Mouse (Mus musculus) cortical plate, adult 2 months (tissue): Measurements from ENCODE around the gene Mdh2. TPM values are rescaled to one million over a fixed set of nuclear protein-coding genes. Genes with fewer than 3 reads are reported as not detected.

ENCODE experiments used
- H3K27ac ChIP-seq: fragments of 200-500 bp; 2 replicates; pipeline ENCODE4 v1.5.1; 2012; ENCODE audit warnings: low read length, control low read depth, inconsistent platforms; ENCODE audit not compliant: insufficient read depth
- H3K4me1 ChIP-seq: fragments of 200-500 bp; 2 replicates; pipeline ENCODE4 v1.6.1; 2011; ENCODE audit warnings: low read length; ENCODE audit not compliant: control insufficient read depth, insufficient read depth
- H3K4me3 ChIP-seq: fragments of 200-500 bp; 2 replicates; pipeline ENCODE4 v1.5.1; 2011; ENCODE audit warnings: mild to moderate bottlenecking, low read length, control low read depth; ENCODE audit not compliant: insufficient read depth
- CTCF ChIP-seq: fragments of 200-500 bp; IDR thresholded peaks from 2 replicates; pipeline ENCODE4 v1.5.1; 2011; ENCODE audit warnings: mild to moderate bottlenecking, control low read depth, low read length; ENCODE audit not compliant: insufficient read depth; ENCODE audit errors: extremely low read depth
- POLR2A ChIP-seq: fragments of 200-500 bp; IDR thresholded peaks from 2 replicates; pipeline ENCODE4 v1.6.1; 2011; ENCODE audit warnings: mild to moderate bottlenecking, low read length, control low read depth; ENCODE audit not compliant: insufficient read depth; ENCODE audit errors: extremely low read depth
- polyA plus RNA-seq: library from polyadenylated mRNA; depleted of rRNA; stranded (reverse); fragments of >200 nt; gene quantifications from 2 replicates; pipeline ENCODE4 v1.2.3, GENCODE M21; 2012

The Mdh2 gene
- polyA plus RNA-seq, 1 experiment = 499 TPM

- no peak for TF ChIP-seq POLR2A
- TF ChIP-seq CTCF = no peak
- no peak overlapping the region for H3K27ac ChIP-seq
- peaks cover 4% of the 10 kb centered on the region for H3K4me1 ChIP-seq
- no peak overlapping the region for H3K4me3 ChIP-seq
Measured at GRCm38 (mm10) chr5:135802641-135803040, 24.4 kb downstream of the Mdh2 start.

GRCm38 (mm10) chr5:135803135-135803534 lies 24.9 kb downstream of the Mdh2 start:
- no peak for TF ChIP-seq POLR2A
- TF ChIP-seq CTCF = no peak
- H3K27ac ChIP-seq = no peak overlapping the region
- peaks cover 6% of the 10 kb centered on the region for H3K4me1 ChIP-seq
- no peak overlapping the region for H3K4me3 ChIP-seq

- Histone ChIP-seq H3K4me1 (peaks cover 6% of the 10 kb centered on the region), H3K27ac (no peak overlapping the region), H3K4me3 (no peak overlapping the region)
- TF ChIP-seq CTCF = no peak
Measured at GRCm38 (mm10) chr5:135803676-135804075, 25.4 kb downstream of the Mdh2 start.

- TF ChIP-seq POLR2A (no peak), CTCF (no peak)
- Histone ChIP-seq H3K4me1 (peaks cover 12% of the 10 kb centered on the region), H3K27ac (no peak overlapping the region), H3K4me3 (no peak overlapping the region)
Measured at GRCm38 (mm10) chr5:135804735-135805134, 26.5 kb downstream of the Mdh2 start.

DNA sequence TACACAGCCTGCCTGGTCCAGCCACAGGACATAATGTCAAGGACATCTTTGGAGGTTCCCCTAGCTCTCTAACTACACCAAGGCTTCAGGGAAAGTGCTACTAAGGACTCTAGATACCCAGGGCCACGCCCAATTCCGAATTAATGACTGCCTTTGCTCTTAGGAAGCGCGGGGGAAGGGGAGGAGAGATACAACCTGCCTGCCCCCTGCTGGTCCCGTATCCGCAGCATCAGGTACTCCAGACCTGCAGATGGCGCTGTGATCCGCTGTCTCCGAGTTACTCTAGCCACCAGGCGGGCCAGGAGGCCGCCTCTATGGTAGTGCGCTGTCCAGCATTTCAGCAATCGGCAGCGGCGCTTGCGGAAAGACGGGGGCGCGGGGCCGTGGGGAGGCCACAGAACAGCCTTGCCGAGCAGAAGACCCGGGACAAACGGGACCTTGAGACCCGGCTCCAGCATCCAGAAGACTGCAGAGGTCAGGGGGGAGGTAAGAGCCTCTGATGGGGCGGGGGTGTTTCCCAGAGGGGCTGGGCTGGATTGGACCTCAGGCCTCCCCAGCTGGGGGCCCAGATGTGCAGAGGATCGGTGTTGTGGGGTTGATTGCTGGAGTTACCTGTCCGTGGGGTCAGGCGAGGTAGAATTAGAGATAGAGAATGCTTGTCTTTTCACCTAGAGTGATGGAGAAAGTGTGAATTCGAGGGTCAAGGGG lies 28.4 kb downstream of the Mdh2 start, which contains the start of gene Srrm3:
TSS of gene Srrm3 (plus strand) at position 336 of the 708 bp plus-strand sequence.
- Histone ChIP-seq H3K4me3 (peak within 1 kb of the TSS; percentile 84), H3K27ac (peak within 1 kb of the TSS; percentile 24), H3K4me1 (peaks cover 12% of the 10 kb centered on the region)
- TF ChIP-seq CTCF = peak; percentile 99
- 0 out of 2 replicates have a peak, but pooled peaks have one; percentile 25 for TF ChIP-seq POLR2A

DNA sequence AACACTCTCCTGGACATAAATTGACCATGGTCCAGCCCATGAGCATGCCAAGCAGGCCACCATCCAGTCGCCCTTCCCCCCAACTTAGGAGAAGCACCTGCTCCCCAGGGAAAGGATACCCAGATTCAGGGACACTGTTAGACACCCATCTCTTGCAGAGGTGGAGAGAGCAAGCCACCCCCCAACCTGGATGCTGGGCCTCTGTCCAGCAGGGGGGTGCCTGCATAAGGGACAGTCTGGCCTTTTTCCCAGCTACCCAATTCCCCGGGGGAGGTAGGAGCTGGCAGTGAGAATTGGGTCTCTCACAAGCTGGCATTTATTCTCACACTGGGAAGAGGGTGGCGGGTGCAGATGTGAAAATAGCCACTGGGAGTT lies 29.0 kb downstream of the Mdh2 start:
- TF ChIP-seq POLR2A (no peak), CTCF (no peak)
- Histone ChIP-seq H3K4me1 (peaks cover 12% of the 10 kb centered on the region), H3K4me3 (peak overlapping the region; percentile 84), H3K27ac (peak overlapping the region; percentile 24)

- no peak overlapping the region for H3K27ac ChIP-seq
- TF ChIP-seq CTCF (no peak), POLR2A (no peak)
- peaks cover 13% of the 10 kb centered on the region for H3K4me1 ChIP-seq
- no peak overlapping the region for H3K4me3 ChIP-seq
Measured at GRCm38 (mm10) chr5:135812991-135813390, 34.7 kb downstream of the Mdh2 start.

- Histone ChIP-seq H3K27ac (no peak overlapping the region), H3K4me3 (no peak overlapping the region), H3K4me1 (peaks cover 12% of the 10 kb centered on the region)
- TF ChIP-seq CTCF (no peak), POLR2A (no peak)
Measured at GRCm38 (mm10) chr5:135818491-135818890, 40.2 kb downstream of the Mdh2 start.

DNA sequence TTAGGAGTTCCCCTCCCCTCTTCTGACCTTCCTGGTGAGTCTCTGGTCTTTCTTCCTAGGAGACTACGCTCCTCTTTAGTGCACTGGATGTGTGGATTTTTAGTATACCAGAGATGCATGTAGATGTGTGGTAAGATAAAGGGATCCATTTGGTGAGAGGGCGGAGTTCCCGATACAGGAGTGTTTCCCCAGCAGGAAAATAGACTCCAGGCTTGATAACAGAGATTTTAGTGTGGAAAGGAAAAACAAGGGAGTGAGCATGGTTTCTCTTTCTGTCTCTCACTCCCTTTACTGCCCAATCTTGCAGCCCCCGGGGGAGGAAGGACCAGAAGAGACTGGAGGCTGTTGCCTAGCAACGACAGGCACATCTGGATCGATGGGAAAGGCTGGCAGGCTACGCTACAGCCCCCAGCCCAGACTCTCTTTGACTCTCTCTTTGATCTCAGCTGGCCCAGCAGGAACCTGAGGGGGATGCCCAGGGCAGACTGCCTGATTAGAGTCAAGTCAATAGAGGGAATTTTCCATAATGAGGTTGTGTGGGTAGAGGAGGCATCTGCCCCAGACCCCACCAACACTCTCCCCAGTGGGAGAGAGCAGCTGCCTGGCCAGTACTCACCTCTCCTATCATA lies 44.1 kb downstream of the Mdh2 start:
- peaks cover 10% of the 10 kb centered on the region for H3K4me1 ChIP-seq
- TF ChIP-seq CTCF = no peak
- TF ChIP-seq POLR2A = no peak
- no peak overlapping the region for H3K27ac ChIP-seq
- no peak overlapping the region for H3K4me3 ChIP-seq

GRCm38 (mm10) chr5:135824517-135824916 lies 46.2 kb downstream of the Mdh2 start:
- no peak for TF ChIP-seq POLR2A
- no peak for TF ChIP-seq CTCF
- H3K4me3 ChIP-seq = no peak overlapping the region
- H3K27ac ChIP-seq = no peak overlapping the region
- H3K4me1 ChIP-seq = peaks cover 5% of the 10 kb centered on the region; the same call in 1 of the 2 replicates
